Mouse (Mus musculus): ENCODE measurements around the gene Hoxc5. TPM values are rescaled to one million over a fixed set of nuclear protein-coding genes. Genes with fewer than 3 reads are reported as not detected.

Hoxc5 gene
- polyA plus RNA-seq (2015; fragmentation: Nextera tagmentation; extraction: Ambion mirVana) = 14.6 and 20.7 TPM in 2 replicates

- H3K9me3 ChIP-seq (replicated peaks) = no peaks in the 10 kb centered on the region
- no peak for ATAC-seq (ENCODE audit: low FRiP score)
- H3K9ac ChIP-seq (replicated peaks) = peak within 1 kb of the TSS; percentile 68
- 2% methylated on average over 12 of the region's 12 CpGs for WGBS
- peaks cover 37% of the 10 kb centered on the region for H3K4me1 ChIP-seq
- peaks cover 45% of the 10 kb centered on the region for H3K27me3 ChIP-seq (replicated peaks)
- H3K36me3 ChIP-seq = no peaks in the 10 kb centered on the region
- peak within 1 kb of the TSS; percentile 49 for H3K4me3 ChIP-seq (replicated peaks)
- peak within 1 kb of the TSS; percentile 70 for H3K4me2 ChIP-seq
- peak within 1 kb of the TSS; percentile 85 for H3K27ac ChIP-seq (replicated peaks)
Measured at GRCm38 (mm10) chr15:102967312-102967510, at the start of gene Hoxc5. Hoxc5 (plus strand) TSS chr15:102967443.

- H3K4me3 ChIP-seq (replicated peaks) = no peak overlapping the region
- H3K27ac ChIP-seq (replicated peaks) = no peak overlapping the region
- H3K4me1 ChIP-seq = peaks cover 17% of the 10 kb centered on the region
- no peak overlapping the region for H3K9ac ChIP-seq (replicated peaks)
- no peak overlapping the region for H3K4me2 ChIP-seq
- 3% methylated on average over 20 of the region's 20 CpGs for WGBS
- H3K9me3 ChIP-seq (replicated peaks) = no peaks in the 10 kb centered on the region
- peaks cover 81% of the 10 kb centered on the region for H3K27me3 ChIP-seq (replicated peaks)
- no peak for ATAC-seq (ENCODE audit: low FRiP score)
- no peaks in the 10 kb centered on the region for H3K36me3 ChIP-seq
Measured at GRCm38 (mm10) chr15:102917972-102918572, 49.2 kb upstream of the Hoxc5 start.

- no peak for ATAC-seq (ENCODE audit: low FRiP score)
- WGBS = 2% methylated on average over 7 of the region's 7 CpGs
- Histone ChIP-seq H3K4me2 (no peak overlapping the region), H3K9me3 (replicated peaks) (no peaks in the 10 kb centered on the region), H3K4me3 (replicated peaks) (no peak overlapping the region), H3K9ac (replicated peaks) (no peak overlapping the region), H3K36me3 (no peaks in the 10 kb centered on the region), H3K4me1 (peaks cover 17% of the 10 kb centered on the region), H3K27me3 (replicated peaks) (peaks cover 82% of the 10 kb centered on the region), H3K27ac (replicated peaks) (no peak overlapping the region)
Measured at GRCm38 (mm10) chr15:102918611-102919265, 48.5 kb upstream of the Hoxc5 start.

- Histone ChIP-seq H3K4me1 (peaks cover 17% of the 10 kb centered on the region), H3K4me2 (peak overlapping the region; percentile 39), H3K36me3 (no peaks in the 10 kb centered on the region), H3K4me3 (replicated peaks) (peak overlapping the region; percentile 6), H3K9ac (replicated peaks) (no peak overlapping the region), H3K27me3 (replicated peaks) (peaks cover 84% of the 10 kb centered on the region), H3K9me3 (replicated peaks) (no peaks in the 10 kb centered on the region), H3K27ac (replicated peaks) (no peak overlapping the region)
- WGBS = 1% methylated on average over 12 of the region's 12 CpGs
- no peak for ATAC-seq (ENCODE audit: low FRiP score)
Measured at GRCm38 (mm10) chr15:102919336-102920180, 47.7 kb upstream of the Hoxc5 start.

GRCm38 (mm10) chr15:102920619-102921018 lies 46.6 kb upstream of the Hoxc5 start:
- peak; percentile 75 for ATAC-seq (ENCODE audit: low FRiP score)
- H3K27me3 ChIP-seq (replicated peaks) = peaks cover 85% of the 10 kb centered on the region

GRCm38 (mm10) chr15:102921053-102922011 lies 45.9 kb upstream of the Hoxc5 start, which contains the start of gene Hoxc13:
Hoxc13 (plus strand) TSS chr15:102921103.
- H3K27me3 ChIP-seq (replicated peaks) = peaks cover 85% of the 10 kb centered on the region
- peak within 1 kb of the TSS; percentile 35 for H3K4me3 ChIP-seq (replicated peaks)
- H3K9ac ChIP-seq (replicated peaks) = peak within 1 kb of the TSS; percentile 31
- peaks cover 17% of the 10 kb centered on the region for H3K4me1 ChIP-seq
- H3K36me3 ChIP-seq = no peaks in the 10 kb centered on the region
- ATAC-seq (ENCODE audit: low FRiP score) = peak; percentile 8; the same call in 1 of the 2 replicates
- H3K4me2 ChIP-seq = peak within 1 kb of the TSS; percentile 39
- no peaks in the 10 kb centered on the region for H3K9me3 ChIP-seq (replicated peaks)
- peak within 1 kb of the TSS; percentile 58 for H3K27ac ChIP-seq (replicated peaks)
- WGBS = 1% methylated on average over 83 of the region's 88 CpGs

More at GRCm38 (mm10) chr15:102920619-102921018, 46.6 kb upstream of the Hoxc5 start:
- Histone ChIP-seq H3K4me3 (replicated peaks) (peak overlapping the region; percentile 6; the same call in 1 of the 2 replicates), H3K36me3 (no peaks in the 10 kb centered on the region), H3K4me1 (peaks cover 17% of the 10 kb centered on the region), H3K27ac (replicated peaks) (no peak overlapping the region), H3K9me3 (replicated peaks) (no peaks in the 10 kb centered on the region), H3K4me2 (peak overlapping the region; percentile 39), H3K9ac (replicated peaks) (no peak overlapping the region)
- WGBS = under 1% methylated on average over 19 of the region's 20 CpGs

- Histone ChIP-seq H3K27ac (replicated peaks) (peak overlapping the region; percentile 24; the same call in 1 of the 2 replicates), H3K9me3 (replicated peaks) (no peaks in the 10 kb centered on the region), H3K4me2 (peak overlapping the region; percentile 39; the same call in 1 of the 2 replicates), H3K4me3 (replicated peaks) (peak overlapping the region; percentile 35), H3K27me3 (replicated peaks) (peaks cover 81% of the 10 kb centered on the region), H3K9ac (replicated peaks) (peak overlapping the region; percentile 31), H3K4me1 (peaks cover 17% of the 10 kb centered on the region), H3K36me3 (no peaks in the 10 kb centered on the region)
- ATAC-seq (ENCODE audit: low FRiP score) = 0 out of 2 replicates have a peak, but pooled peaks have one; percentile 17
- under 1% methylated on average over 24 of the region's 24 CpGs for WGBS
Measured at GRCm38 (mm10) chr15:102922012-102922362, 45.3 kb upstream of the Hoxc5 start.

GRCm38 (mm10) chr15:102922636-102923500 lies 44.4 kb upstream of the Hoxc5 start:
- 16% methylated on average over 6 of the region's 6 CpGs for WGBS
- Histone ChIP-seq H3K4me1 (peaks cover 17% of the 10 kb centered on the region), H3K9ac (replicated peaks) (no peak overlapping the region), H3K4me2 (peak overlapping the region; percentile 22; the same call in 1 of the 2 replicates), H3K27me3 (replicated peaks) (peaks cover 77% of the 10 kb centered on the region), H3K4me3 (replicated peaks) (peak overlapping the region; percentile 35), H3K27ac (replicated peaks) (no peak overlapping the region), H3K36me3 (no peaks in the 10 kb centered on the region), H3K9me3 (replicated peaks) (no peaks in the 10 kb centered on the region)
- ATAC-seq (ENCODE audit: low FRiP score) = no peak

GRCm38 (mm10) chr15:102927032-102927645 lies 40.1 kb upstream of the Hoxc5 start:
- peak overlapping the region; percentile 5; the same call in 1 of the 2 replicates for H3K4me2 ChIP-seq
- H3K4me1 ChIP-seq = no peaks in the 10 kb centered on the region
- 2% methylated on average over 40 of the region's 40 CpGs for WGBS
- ATAC-seq (ENCODE audit: low FRiP score) = no peak
- no peak overlapping the region for H3K4me3 ChIP-seq (replicated peaks)
- H3K27me3 ChIP-seq (replicated peaks) = peaks cover 87% of the 10 kb centered on the region
- no peak overlapping the region for H3K9ac ChIP-seq (replicated peaks)
- no peak overlapping the region for H3K27ac ChIP-seq (replicated peaks)
- no peaks in the 10 kb centered on the region for H3K36me3 ChIP-seq
- no peaks in the 10 kb centered on the region for H3K9me3 ChIP-seq (replicated peaks)

Measured in neural tube, embryonic 15.5 days (tissue).